Mouse (Mus musculus) subcutaneous adipose tissue, adult 2 months (tissue): ENCODE results near the gene Spdye4b. TPM values are rescaled to one million over a fixed set of nuclear protein-coding genes. Genes with fewer than 3 reads are reported as not detected.

Experiments
- polyA plus RNA-seq: library from polyadenylated mRNA; depleted of rRNA; stranded (reverse); fragments of >200 nt; gene quantifications from 2 replicates; pipeline ENCODE4 v1.2.3, GENCODE M21; 2012; ENCODE audit warnings: low replicate concordance; rRNA removed

The Spdye4b gene
- not detected in 2 replicates for polyA plus RNA-seq

DNA sequence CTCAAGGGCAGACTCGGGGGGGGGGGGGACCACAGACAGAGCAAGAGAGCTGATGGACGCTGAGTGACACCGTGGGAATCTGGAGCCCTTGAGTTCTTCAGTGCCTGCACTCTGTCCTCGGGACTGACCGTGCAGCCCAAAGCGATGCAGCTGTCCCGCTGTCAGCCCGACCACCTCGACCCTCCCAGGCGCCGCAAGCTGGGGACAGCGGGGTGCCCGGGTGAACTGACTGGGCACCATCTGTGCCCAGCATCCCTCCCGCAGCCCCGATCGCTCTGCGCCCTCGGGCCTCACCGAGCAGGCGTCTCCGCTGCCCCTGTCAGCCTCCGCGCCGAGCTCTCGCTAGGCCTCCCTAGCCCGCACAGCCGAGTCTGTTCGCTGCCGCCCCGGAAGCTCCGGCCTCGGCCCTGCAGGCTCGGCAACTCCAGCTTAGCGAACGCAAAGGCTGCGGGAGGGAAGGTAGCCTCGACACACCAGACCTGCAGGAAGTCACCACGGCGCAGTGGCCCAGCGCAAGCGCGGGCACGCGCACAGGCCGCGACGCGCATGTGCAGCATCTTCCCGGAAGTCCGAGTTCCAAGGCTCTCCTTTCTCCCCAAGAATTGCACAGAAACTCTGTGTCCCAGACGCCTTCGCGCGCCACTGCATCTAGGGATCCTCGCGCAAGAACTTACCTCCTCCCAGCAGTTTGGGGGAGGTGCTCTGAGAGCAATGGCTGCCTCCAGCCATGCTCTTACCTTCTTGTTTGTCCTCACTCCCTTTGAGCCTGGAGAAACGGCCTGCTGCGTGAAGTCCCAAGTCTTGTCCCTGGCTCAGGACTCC lies at the start of gene Spdye4b, which contains the start of gene Rbak:
Spdye4b (plus strand) TSS at position 763 of the 822 bp plus-strand sequence.
Rbak (minus strand) TSS at position 521 of the 822 bp plus-strand sequence.

DNA sequence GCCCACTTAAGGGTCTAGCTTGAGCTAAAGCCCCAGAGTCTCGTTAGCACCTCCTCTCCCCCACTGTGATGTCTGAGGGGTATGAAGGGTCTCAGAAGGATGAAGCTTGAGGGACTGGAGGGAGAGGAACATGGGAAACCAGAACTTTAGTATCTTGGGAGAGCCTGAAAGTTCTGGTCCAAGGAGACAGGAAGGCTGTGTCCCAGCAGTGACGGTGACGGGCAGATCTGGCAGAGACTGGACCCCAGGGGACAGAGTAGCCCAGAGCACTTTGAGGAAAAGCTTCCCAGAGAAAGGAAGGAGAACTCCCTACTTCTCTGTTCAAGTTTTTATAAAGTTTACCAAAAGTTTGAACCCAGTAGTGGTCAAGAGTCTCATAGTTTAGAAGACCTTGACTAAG lies 33.3 kb upstream of the Spdye4b start, which contains the start of gene Olfr718-ps1:
Olfr718-ps1 (minus strand) TSS at position 101 of the 400 bp plus-strand sequence.

DNA sequence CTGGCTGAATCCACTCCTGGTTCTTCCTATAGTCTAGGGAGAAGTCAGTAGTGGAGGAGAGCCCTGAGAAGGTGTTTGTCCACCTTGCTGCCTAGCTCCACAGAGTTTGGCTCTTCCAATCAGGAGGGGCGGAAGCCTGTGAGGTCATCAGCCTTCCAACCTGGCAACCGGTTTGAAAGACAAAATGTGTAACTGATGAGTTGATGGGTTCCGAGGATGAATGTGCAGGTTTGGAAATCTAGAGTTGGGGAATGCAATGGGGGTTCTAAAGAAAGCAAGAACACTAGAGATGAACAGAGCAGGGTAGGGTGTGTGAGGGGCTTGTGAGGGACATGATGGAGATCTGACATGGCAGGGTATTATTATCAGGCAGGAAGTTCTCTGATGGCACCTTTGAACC lies 46.0 kb downstream of the Spdye4b start, which contains the start of gene Spdye4a:
Spdye4a (minus strand) TSS at position 101 of the 400 bp plus-strand sequence.

DNA sequence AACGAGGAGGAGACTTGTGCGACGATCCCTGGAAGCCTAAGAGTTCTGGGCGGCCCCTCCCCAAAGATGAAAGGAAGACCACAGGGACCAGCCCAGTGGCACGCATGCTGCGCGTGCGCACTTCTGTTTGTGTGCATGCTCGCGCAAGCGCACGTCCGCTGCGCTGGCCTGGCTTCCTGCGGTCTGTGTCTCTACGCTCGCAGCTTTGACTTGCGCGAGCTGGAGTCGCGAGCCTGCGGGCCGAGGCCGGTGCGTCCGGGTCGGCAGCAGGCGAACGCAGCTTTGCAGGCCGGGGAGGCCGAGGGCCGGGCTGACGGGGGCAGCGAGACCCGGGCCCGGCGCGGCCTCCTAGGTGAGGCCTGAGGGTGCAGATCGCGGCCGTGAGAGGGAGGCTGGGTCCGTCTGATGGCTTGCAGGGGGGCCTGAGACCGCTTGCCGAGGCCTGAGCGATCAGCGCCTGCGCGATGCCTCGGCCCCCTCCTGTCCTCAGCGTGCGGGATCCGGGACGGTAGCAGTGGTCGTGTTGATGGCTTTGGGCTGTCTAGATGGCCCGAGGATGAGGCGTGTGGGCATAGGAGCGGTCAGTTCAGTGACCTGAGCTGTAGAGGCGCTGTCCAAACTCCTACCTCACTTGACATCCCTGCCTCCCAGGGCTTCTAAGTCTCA lies 54.3 kb downstream of the Spdye4b start, which contains the start of gene Zfp12:
Zfp12 (plus strand) TSS at position 136 of the 666 bp plus-strand sequence.

Other genes starting within 250 kb of the Spdye4b start
- gene Fscn1, start 220.7 kb upstream of the Spdye4b start, polyA plus RNA-seq, result 159 and 162 TPM in 2 replicates
- gene Rnf216, start 68.0 kb upstream of the Spdye4b start, polyA plus RNA-seq, result 25.3 and 33.4 TPM in 2 replicates
- gene Olfr718-ps1, start 33.4 kb upstream of the Spdye4b start, polyA plus RNA-seq, result not detected in 2 replicates
- gene Rbak, start 242 bp upstream of the Spdye4b start, polyA plus RNA-seq, result 5.1 and 9.4 TPM in 2 replicates
- not detected in 2 replicates for gene Spdye4a, start 45.9 kb downstream of the Spdye4b start, polyA plus RNA-seq
- gene Zfp12, start 54.1 kb downstream of the Spdye4b start, polyA plus RNA-seq, result 10.4 and 20.8 TPM in 2 replicates
- gene Zfp316, start 89.0 kb downstream of the Spdye4b start, polyA plus RNA-seq, result 3.6 and 11.8 TPM in 2 replicates
- 0.82 and 4.1 TPM in 2 replicates for gene Zfp853, start 112.6 kb downstream of the Spdye4b start, polyA plus RNA-seq
- gene E130309D02Rik, start 134.3 kb downstream of the Spdye4b start, polyA plus RNA-seq, result 16.0 and 19.9 TPM in 2 replicates
- gene Zdhhc4, start 148.2 kb downstream of the Spdye4b start, polyA plus RNA-seq, result 97.5 and 118 TPM in 2 replicates
- 0.13 TPM in 1 of 2 replicates, not detected in the other for gene Grid2ip, start 176.3 kb downstream of the Spdye4b start, polyA plus RNA-seq
- gene Kdelr2, start 222.8 kb downstream of the Spdye4b start, polyA plus RNA-seq, result 90.4 and 210 TPM in 2 replicates